Mouse (Mus musculus): ENCODE measurements around the gene Ldoc1.

Ldoc1 gene

DNA sequence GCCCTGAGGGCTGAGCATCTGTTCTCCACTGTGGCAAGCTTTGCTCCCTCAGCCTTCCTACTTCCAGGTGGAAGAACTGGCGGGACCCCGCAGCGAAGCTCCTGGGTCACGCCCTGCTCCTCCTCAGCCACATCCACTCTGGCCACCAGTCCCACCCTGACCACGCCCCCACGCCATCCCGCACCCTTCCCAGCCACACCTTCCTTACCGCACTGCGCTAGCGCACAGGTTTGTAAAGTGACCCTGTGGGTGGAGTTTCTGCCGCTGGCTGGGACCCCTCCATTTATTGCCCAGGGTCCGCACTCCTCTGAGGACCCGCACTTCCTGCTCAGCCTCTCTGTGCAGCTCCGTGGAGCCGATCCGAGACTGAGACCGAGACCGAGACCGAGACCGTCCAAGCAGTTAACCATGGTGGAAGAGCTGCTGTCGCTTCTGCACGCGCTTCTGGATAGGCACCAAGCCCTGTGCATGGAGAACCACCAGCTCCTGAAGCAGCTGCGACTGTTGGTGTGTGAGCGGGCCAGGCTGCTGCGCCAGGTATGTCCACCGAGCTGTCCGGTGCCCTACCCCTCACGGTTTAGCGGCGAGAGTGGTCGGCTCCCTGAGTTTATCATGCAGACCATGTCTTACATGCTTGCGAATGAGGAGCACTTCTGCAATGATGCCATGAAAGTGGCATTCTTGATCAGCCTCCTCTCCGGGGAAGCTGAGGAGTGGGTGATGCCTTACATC is at the start of gene Ldoc1:
Gene Ldoc1, plus strand, starts transcription at position 196 of the 732 bp plus-strand sequence.
- peak; percentile 68 to 81 for DNase-seq

DNA sequence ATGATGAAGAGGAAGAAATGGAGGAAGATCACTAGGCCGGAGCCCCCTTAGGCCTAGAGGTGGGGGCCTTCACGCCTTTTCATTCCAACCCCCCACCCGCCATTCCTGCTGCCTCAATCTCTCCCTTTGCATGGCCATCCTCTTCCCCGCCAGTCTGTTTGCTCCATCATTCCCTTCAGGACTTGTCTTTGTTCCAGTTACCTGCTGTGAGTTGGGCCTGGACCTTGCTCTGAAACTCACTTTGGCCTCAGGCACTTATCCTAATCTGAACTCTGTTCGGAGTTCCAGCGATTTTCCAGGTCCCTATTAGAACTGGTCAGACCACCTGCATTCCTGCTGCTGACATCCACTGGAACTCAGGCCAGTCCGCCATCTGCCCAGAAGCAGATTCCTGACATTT is 834 bp downstream of the Ldoc1 start:
- peak; percentile 51 to 59 for DNase-seq

DNA sequence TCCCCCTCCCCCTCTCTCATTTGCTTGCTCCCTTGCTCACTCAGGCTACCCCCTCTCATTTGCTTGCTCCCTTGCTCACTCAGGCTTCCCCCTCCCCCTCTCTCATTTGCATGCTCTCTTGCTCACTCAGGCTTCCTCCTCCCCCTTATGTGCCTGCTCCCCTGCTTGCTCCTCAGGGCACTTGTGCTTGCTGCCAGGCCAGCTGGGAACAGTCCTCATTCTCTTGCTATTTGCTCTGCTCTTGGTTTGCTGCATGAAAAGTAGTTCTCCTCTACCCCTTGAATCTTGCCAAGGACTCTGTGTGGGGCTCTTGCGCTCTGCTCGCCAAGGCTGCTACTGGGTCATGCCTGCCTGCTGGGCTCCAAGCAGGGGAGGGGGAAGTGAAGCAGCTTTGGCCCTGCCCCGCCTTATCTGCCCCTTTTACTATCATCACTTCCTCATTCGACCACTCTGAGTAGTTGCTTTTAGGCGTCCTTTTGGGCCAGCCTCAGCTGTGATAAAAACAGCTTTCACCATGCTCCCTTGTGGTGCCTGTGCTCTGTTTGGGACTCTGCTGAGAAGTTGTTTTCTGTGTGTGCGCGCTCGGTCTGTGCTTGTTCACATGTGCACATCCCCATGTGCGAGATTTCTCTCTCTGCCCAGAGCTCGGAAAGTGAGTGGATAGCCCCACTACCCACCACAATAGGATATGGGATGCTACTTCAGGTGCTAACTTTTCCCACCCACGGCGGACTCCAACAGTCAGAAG is 13.2 kb downstream of the Ldoc1 start:
- peak; percentile 50 to 68 for DNase-seq

DNA sequence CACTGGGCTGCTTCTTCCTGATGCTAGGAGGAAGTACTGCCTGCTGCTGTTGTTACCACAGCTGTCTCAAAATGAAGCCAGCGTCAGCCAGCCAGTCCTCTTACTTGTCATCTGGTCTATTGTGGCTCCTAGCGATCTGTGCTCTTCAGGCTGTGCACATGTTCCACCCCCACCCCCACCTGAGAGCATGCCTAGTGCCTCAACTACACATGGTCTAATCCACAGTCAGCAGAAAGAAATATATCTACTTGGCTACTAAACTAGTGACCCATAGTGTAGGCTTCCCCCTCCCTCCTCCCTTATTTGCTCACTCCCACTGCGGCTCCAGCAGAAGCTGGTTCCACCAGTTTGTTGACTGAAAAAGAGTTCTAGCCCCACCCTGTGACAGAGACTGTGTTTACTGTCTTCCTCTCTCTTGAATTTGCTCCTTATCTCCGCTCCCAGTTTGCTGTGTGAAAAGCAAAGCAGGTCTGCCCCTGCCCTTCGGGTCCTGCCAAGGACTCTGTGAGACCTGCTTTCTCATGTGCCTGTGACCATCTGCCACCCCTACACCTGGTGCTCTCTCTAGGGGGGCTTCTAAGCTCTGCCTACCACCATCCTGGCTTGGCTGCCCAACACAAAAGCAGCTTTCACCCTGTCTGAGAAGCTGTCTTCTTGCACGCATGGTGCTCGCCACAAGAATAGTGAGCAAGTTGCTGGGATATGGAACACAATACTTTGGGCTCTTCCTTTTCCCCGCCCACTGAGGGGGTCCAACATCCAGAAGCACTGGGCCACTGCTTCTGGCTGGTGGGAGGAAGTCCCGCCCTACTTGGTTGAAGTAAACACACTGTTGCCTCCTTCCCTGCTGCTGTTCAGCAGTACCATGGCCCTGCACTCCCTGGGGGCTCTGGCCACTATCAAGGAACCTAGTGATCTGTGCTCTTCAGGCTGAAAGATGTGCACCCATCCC is 14.0 kb downstream of the Ldoc1 start:
- DNase-seq: peak; percentile 49 to 71

DNA sequence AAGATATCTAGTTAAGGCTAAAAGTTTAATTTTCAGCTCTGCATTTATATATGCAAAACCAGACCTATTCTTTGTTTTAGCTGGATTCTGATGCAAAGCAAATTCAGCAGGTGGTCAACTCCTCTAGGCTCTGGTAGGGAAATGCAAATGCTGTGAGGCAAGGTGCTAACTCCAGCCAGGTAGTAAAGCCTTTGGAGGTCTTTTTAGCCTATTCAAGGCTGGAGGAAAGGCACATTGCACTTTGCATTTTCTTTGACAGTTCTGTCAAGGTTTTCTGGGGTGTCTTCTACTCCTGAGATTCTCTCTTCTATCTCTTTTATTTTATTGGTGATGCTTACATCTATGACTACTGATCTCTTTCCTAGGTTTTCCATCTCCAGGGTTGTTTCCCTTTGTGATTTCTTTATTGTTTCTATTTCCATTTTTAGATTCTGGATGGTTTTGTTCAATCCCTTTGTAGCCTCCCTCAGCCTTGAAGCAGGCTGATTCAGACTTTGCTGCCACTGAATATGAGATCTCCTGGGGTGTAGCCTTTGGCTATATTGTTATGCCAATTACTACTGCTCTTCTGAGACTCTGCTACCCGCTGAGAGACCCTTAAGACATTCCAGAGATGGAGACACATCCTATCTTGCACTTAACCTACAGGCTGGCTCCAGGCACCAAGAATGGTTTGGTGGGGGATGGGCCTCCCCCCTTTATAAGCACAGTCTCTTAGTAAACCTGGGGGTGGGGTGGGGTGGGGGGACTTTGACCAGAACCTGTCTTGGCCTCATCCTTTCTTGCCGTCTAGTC is 18.4 kb downstream of the Ldoc1 start:
- DNase-seq: no peak
